Mouse (Mus musculus) heart, postnatal 0 days (tissue): Measurements from ENCODE around the gene Cux1. TPM values are rescaled to one million over a fixed set of nuclear protein-coding genes. Genes with fewer than 3 reads are reported as not detected.

ENCODE experiments used
- ATAC-seq: fragments of 200-750 bp; cut with Nextera tagmentation; 2 replicates; pipeline ENCODE4 v1.8.0; 2017; ENCODE audit warnings: low read depth, moderate number of reproducible peaks, moderate library complexity; ENCODE audit not compliant: insufficient read depth
- DNase-seq: peaks from one replicate; pipeline ENCODE4 v3.0.0-alpha.2; 2016; ENCODE audit warnings: low spot score
- H3K27ac ChIP-seq: fragments of 300-500 bp; sonication (generic); 2 replicates; pipeline ENCODE4 v1.5.1; 2014; ENCODE audit warnings: low read depth, mild to moderate bottlenecking
- H3K27me3 ChIP-seq: fragments of 300-500 bp; sonication (generic); 2 replicates; pipeline ENCODE4 v1.6.1; 2014; ENCODE audit warnings: low read length, mixed read lengths; ENCODE audit not compliant: control insufficient read depth, insufficient read depth
- H3K36me3 ChIP-seq: fragments of 300-500 bp; sonication (generic); replicated peaks from 2 replicates; pipeline ENCODE4 v1.6.1; 2014; ENCODE audit warnings: low read length, mixed read lengths; ENCODE audit not compliant: control insufficient read depth, insufficient read depth
- H3K4me1 ChIP-seq: fragments of 300-500 bp; sonication (generic); 2 replicates; pipeline ENCODE4 v1.6.1; 2014; ENCODE audit warnings: antibody characterized with exemption; ENCODE audit not compliant: control insufficient read depth, insufficient read depth
- H3K4me2 ChIP-seq: fragments of 300-500 bp; sonication (generic); 2 replicates; pipeline ENCODE4 v1.6.1; 2014; ENCODE audit warnings: low read depth, mild to moderate bottlenecking, low read length, moderate library complexity
- H3K4me3 ChIP-seq: fragments of 300-500 bp; sonication (generic); 2 replicates; pipeline ENCODE4 v1.5.1; 2014; ENCODE audit warnings: low read depth, low read length
- H3K9ac ChIP-seq: fragments of 300-500 bp; sonication (generic); replicated peaks from 2 replicates; pipeline ENCODE4 v1.6.1; 2014; ENCODE audit warnings: low read depth, low read length, mixed read lengths
- H3K9me3 ChIP-seq: fragments of 300-500 bp; sonication (generic); replicated peaks from 2 replicates; pipeline ENCODE4 v1.6.1; 2016; ENCODE audit warnings: low read length; ENCODE audit not compliant: control insufficient read depth
- CTCF ChIP-seq: IDR thresholded peaks from 2 replicates; pipeline ENCODE4 v1.5.1; 2016; ENCODE audit warnings: antibody characterized with exemption, control low read depth, low read depth
- EP300 ChIP-seq: IDR thresholded peaks from 2 replicates; pipeline ENCODE4 v1.6.1; 2016; ENCODE audit warnings: antibody characterized with exemption, low read depth
- WGBS: fragments of 180-500 bp; shearing (Covaris S2); extraction: QIAGEN DNeasy Blood & Tissue Kit; methylation state at CpG from one replicate; pipeline ENCODE4 v1.1.7; 2014; 5-methylcytosine and 5-hydroxymethylcytosine counted together
- polyA plus RNA-seq: library from polyadenylated mRNA; unstranded; fragments of >200 nt; fragmentation: Nextera tagmentation; extraction: Ambion mirVana; gene quantifications from 2 replicates; pipeline ENCODE4 v1.2.1, GENCODE M21; 2015
- total RNA-seq: library from RNA; depleted of rRNA; stranded (reverse); fragments of >200 nt; gene quantifications from 2 replicates; pipeline ENCODE4 v1.2.3, GENCODE M21; 2014; ENCODE audit warnings: low replicate concordance

Cux1 gene
- total and polyA plus RNA-seq, 2 experiments from 2014 or later: 50.7 to 89.5 TPM

GRCm38 (mm10) chr5:136355583-136356126 is 211.6 kb downstream of the Cux1 start:
- peak; percentile 34 for DNase-seq
- H3K4me3 ChIP-seq: no peak overlapping the region
- peak; percentile 77 for ATAC-seq
- TF ChIP-seq CTCF (no peak), EP300 (no peak)
- H3K9me3 ChIP-seq: no peaks in the 10 kb centered on the region
- peak overlapping the region; percentile 39; the same call in 1 of the 2 replicates for H3K27ac ChIP-seq
- H3K36me3 ChIP-seq: peaks cover 31% of the 10 kb centered on the region
- peaks cover 9% of the 10 kb centered on the region; the same call in 1 of the 2 replicates for H3K4me1 ChIP-seq
- H3K4me2 ChIP-seq: no peak overlapping the region
- no peaks in the 10 kb centered on the region for H3K27me3 ChIP-seq
- WGBS: 46% methylated on average over 3 of the region's 3 CpGs
- H3K9ac ChIP-seq: no peak overlapping the region

- TF ChIP-seq CTCF: no peak
- TF ChIP-seq EP300: no peak
- Histone ChIP-seq H3K27me3 (no peaks in the 10 kb centered on the region), H3K4me2 (no peak overlapping the region), H3K9me3 (no peaks in the 10 kb centered on the region), H3K27ac (no peak overlapping the region), H3K9ac (no peak overlapping the region), H3K4me3 (no peak overlapping the region), H3K4me1 (peaks cover 9% of the 10 kb centered on the region; the same call in 1 of the 2 replicates), H3K36me3 (peaks cover 23% of the 10 kb centered on the region)
- DNase-seq (no peak), ATAC-seq (no peak)
- WGBS: 57% methylated on average over 6 of the region's 6 CpGs
Measured at GRCm38 (mm10) chr5:136354729-136355128, 212.6 kb downstream of the Cux1 start.

- H3K4me3 ChIP-seq: no peak overlapping the region
- H3K9me3 ChIP-seq: no peaks in the 10 kb centered on the region
- H3K9ac ChIP-seq: no peak overlapping the region
- no peaks in the 10 kb centered on the region for H3K27me3 ChIP-seq
- H3K4me2 ChIP-seq: no peak overlapping the region
- peaks cover 9% of the 10 kb centered on the region; the same call in 1 of the 2 replicates for H3K4me1 ChIP-seq
- H3K36me3 ChIP-seq: peaks cover 9% of the 10 kb centered on the region; the same call in 1 of the 2 replicates
- DNase-seq: no peak
- 67% methylated on average over 8 of the region's 8 CpGs for WGBS
- TF ChIP-seq CTCF: no peak
- no peak for TF ChIP-seq EP300
- H3K27ac ChIP-seq: no peak overlapping the region
- no peak for ATAC-seq
Measured at GRCm38 (mm10) chr5:136353114-136353513, 214.2 kb downstream of the Cux1 start.

- WGBS: 87% methylated on average over 15 of the region's 15 CpGs
- H3K4me3 ChIP-seq: no peak overlapping the region
- ATAC-seq (no peak), DNase-seq (no peak)
- peaks cover 23% of the 10 kb centered on the region for H3K36me3 ChIP-seq
- no peaks in the 10 kb centered on the region for H3K9me3 ChIP-seq
- no peaks in the 10 kb centered on the region for H3K27me3 ChIP-seq
- H3K27ac ChIP-seq: no peak overlapping the region
- no peaks in the 10 kb centered on the region for H3K4me1 ChIP-seq
- no peak for TF ChIP-seq CTCF
- no peak for TF ChIP-seq EP300
- H3K9ac ChIP-seq: no peak overlapping the region
- H3K4me2 ChIP-seq: no peak overlapping the region
Measured at GRCm38 (mm10) chr5:136343156-136343890, 224.0 kb downstream of the Cux1 start.

GRCm38 (mm10) chr5:136336798-136337527 is 230.3 kb downstream of the Cux1 start:
- no peak for TF ChIP-seq EP300
- TF ChIP-seq CTCF: no peak
- WGBS: 35% methylated on average over 4 of the region's 4 CpGs
- no peak overlapping the region for H3K4me2 ChIP-seq
- H3K27ac ChIP-seq: peak overlapping the region; percentile 55
- H3K9ac ChIP-seq: no peak overlapping the region
- H3K9me3 ChIP-seq: no peaks in the 10 kb centered on the region
- ATAC-seq: no peak
- peak; percentile 43 for DNase-seq
- H3K36me3 ChIP-seq: peaks cover 30% of the 10 kb centered on the region
- H3K27me3 ChIP-seq: no peaks in the 10 kb centered on the region
- H3K4me1 ChIP-seq: peaks cover 14% of the 10 kb centered on the region; the same call in 1 of the 2 replicates
- H3K4me3 ChIP-seq: no peak overlapping the region
